Mouse (Mus musculus) liver, embryonic 15.5 days (tissue): ENCODE measurements around the gene Zfpl1. TPM values are rescaled to one million over a fixed set of nuclear protein-coding genes. Genes with fewer than 3 reads are reported as not detected.

Source experiments
- ATAC-seq: fragments of 200-750 bp; cut with Nextera tagmentation; 2 replicates; pipeline ENCODE4 v1.8.0; 2017; ENCODE audit warnings: moderate number of reproducible peaks, mild to moderate bottlenecking, moderate library complexity; ENCODE audit not compliant: insufficient read depth
- H3K27ac ChIP-seq: fragments of 300-500 bp; sonication (generic); replicated peaks from 2 replicates; pipeline ENCODE4 v1.5.1; 2015; ENCODE audit warnings: mild to moderate bottlenecking, inconsistent platforms
- H3K27me3 ChIP-seq: fragments of 300-500 bp; sonication (generic); 2 replicates; pipeline ENCODE4 v1.6.1; 2015; ENCODE audit warnings: mild to moderate bottlenecking, inconsistent platforms
- H3K36me3 ChIP-seq: fragments of 300-500 bp; sonication (generic); replicated peaks from 2 replicates; pipeline ENCODE4 v1.6.1; 2015; ENCODE audit warnings: moderate library complexity, mild to moderate bottlenecking, inconsistent platforms
- H3K4me1 ChIP-seq: fragments of 300-500 bp; sonication (generic); replicated peaks from 2 replicates; pipeline ENCODE4 v1.6.1; 2015; ENCODE audit warnings: inconsistent platforms
- H3K4me2 ChIP-seq: fragments of 300-500 bp; sonication (generic); 2 replicates; pipeline ENCODE4 v1.6.1; 2015; ENCODE audit warnings: moderate library complexity, mild to moderate bottlenecking, inconsistent platforms
- H3K4me3 ChIP-seq: fragments of 300-500 bp; sonication (generic); replicated peaks from 2 replicates; pipeline ENCODE4 v1.5.1; 2015; ENCODE audit warnings: mild to moderate bottlenecking, inconsistent platforms
- H3K9ac ChIP-seq: fragments of 300-500 bp; sonication (generic); 2 replicates; pipeline ENCODE4 v1.6.1; 2015; ENCODE audit warnings: moderate library complexity, mild to moderate bottlenecking, inconsistent platforms
- H3K9me3 ChIP-seq: fragments of 300-500 bp; sonication (generic); replicated peaks from 2 replicates; pipeline ENCODE4 v1.6.1; 2016; ENCODE audit warnings: inconsistent platforms
- WGBS: fragments of 180-500 bp; shearing (Covaris S2); methylation state at CpG from one replicate; pipeline ENCODE4 v1.1.7; 2015; ENCODE audit warnings: mixed read lengths; ENCODE audit not compliant: insufficient replicate concordance; 5-methylcytosine and 5-hydroxymethylcytosine counted together
- polyA plus RNA-seq: library from polyadenylated mRNA; unstranded; fragments of >200 nt; fragmentation: Nextera tagmentation; extraction: Ambion mirVana; gene quantifications from 2 replicates; pipeline ENCODE4 v1.2.1, GENCODE M21; 2015

Gene Zfpl1
- polyA plus RNA-seq, 1 experiment from 2014 or later, result 19.7 TPM

- peak; percentile 85 for ATAC-seq
- peak within 1 kb of the TSS; percentile 98 for H3K4me2 ChIP-seq
- WGBS, result 14% methylated on average over 33 of the region's 33 CpGs
These were observed 16.9 kb downstream of the Zfpl1 start, which contains the start of gene Tm7sf2 for GRCm38 (mm10) chr19:6067724-6068415. Gene Tm7sf2, minus strand, starts transcription at chr19:6068373.

GRCm38 (mm10) chr19:6067011-6067723 lies 17.6 kb downstream of the Zfpl1 start:
- Histone ChIP-seq H3K27me3 (no peaks in the 10 kb centered on the region), H3K27ac (peak overlapping the region; percentile 82), H3K4me3 (peak overlapping the region; percentile 60), H3K4me1 (peaks cover 54% of the 10 kb centered on the region), H3K9me3 (no peaks in the 10 kb centered on the region), H3K36me3 (peaks cover 29% of the 10 kb centered on the region), H3K4me2 (peak overlapping the region; percentile 98), H3K9ac (peak overlapping the region; percentile 60)
- under 1% methylated on average over 30 of the region's 30 CpGs for WGBS
- peak; percentile 61 for ATAC-seq

More at GRCm38 (mm10) chr19:6067724-6068415, 16.9 kb downstream of the Zfpl1 start, which contains the start of gene Tm7sf2:
- Histone ChIP-seq H3K9ac (peak within 1 kb of the TSS; percentile 60), H3K4me3 (peak within 1 kb of the TSS; percentile 60), H3K9me3 (no peaks in the 10 kb centered on the region), H3K27ac (peak within 1 kb of the TSS; percentile 82), H3K4me1 (peaks cover 47% of the 10 kb centered on the region), H3K27me3 (no peaks in the 10 kb centered on the region), H3K36me3 (peaks cover 33% of the 10 kb centered on the region)

GRCm38 (mm10) chr19:6066571-6066970 lies 18.2 kb downstream of the Zfpl1 start:
- Histone ChIP-seq H3K9ac (peak overlapping the region; percentile 60), H3K36me3 (peaks cover 28% of the 10 kb centered on the region), H3K4me1 (peaks cover 60% of the 10 kb centered on the region), H3K27me3 (no peaks in the 10 kb centered on the region), H3K9me3 (no peaks in the 10 kb centered on the region), H3K4me2 (peak overlapping the region; percentile 98), H3K27ac (peak overlapping the region; percentile 82), H3K4me3 (peak overlapping the region; percentile 60)
- WGBS, result 38% methylated on average over 5 of the region's 5 CpGs
- ATAC-seq, result no peak

GRCm38 (mm10) chr19:6063081-6063480 lies 21.7 kb downstream of the Zfpl1 start:
- peak overlapping the region; percentile 89; the same call in 1 of the 2 replicates for H3K4me3 ChIP-seq
- H3K9me3 ChIP-seq, result no peaks in the 10 kb centered on the region
- peaks cover 77% of the 10 kb centered on the region for H3K4me1 ChIP-seq
- H3K4me2 ChIP-seq, result peak overlapping the region; percentile 100
- no peak for ATAC-seq
- peak overlapping the region; percentile 91 for H3K9ac ChIP-seq
- H3K36me3 ChIP-seq, result peaks cover 21% of the 10 kb centered on the region
- WGBS, result 83% methylated on average over 6 of the region's 6 CpGs
- H3K27me3 ChIP-seq, result no peaks in the 10 kb centered on the region
- peak overlapping the region; percentile 98 for H3K27ac ChIP-seq

- H3K4me2 ChIP-seq, result peak overlapping the region; percentile 100
- H3K27me3 ChIP-seq, result no peaks in the 10 kb centered on the region
- peak overlapping the region; percentile 89 for H3K4me3 ChIP-seq
- ATAC-seq, result no peak
- peak overlapping the region; percentile 98 for H3K27ac ChIP-seq
- H3K9me3 ChIP-seq, result no peaks in the 10 kb centered on the region
- peaks cover 71% of the 10 kb centered on the region for H3K4me1 ChIP-seq
- H3K9ac ChIP-seq, result peak overlapping the region; percentile 91
- WGBS, result 45% methylated on average over 5 of the region's 5 CpGs
- H3K36me3 ChIP-seq, result peaks cover 21% of the 10 kb centered on the region
These were observed 22.3 kb downstream of the Zfpl1 start for GRCm38 (mm10) chr19:6062418-6062817.

- Histone ChIP-seq H3K4me2 (peak overlapping the region; percentile 100), H3K36me3 (peaks cover 21% of the 10 kb centered on the region), H3K9ac (peak overlapping the region; percentile 91), H3K27ac (peak overlapping the region; percentile 98), H3K4me3 (peak overlapping the region; percentile 89), H3K27me3 (no peaks in the 10 kb centered on the region), H3K9me3 (no peaks in the 10 kb centered on the region), H3K4me1 (peaks cover 68% of the 10 kb centered on the region)
- ATAC-seq, result peak; percentile 6; the same call in 1 of the 2 replicates
- WGBS, result under 1% methylated on average over 44 of the region's 44 CpGs
These were observed 23.0 kb downstream of the Zfpl1 start for GRCm38 (mm10) chr19:6061641-6062302.

GRCm38 (mm10) chr19:6061021-6061533 lies 23.7 kb downstream of the Zfpl1 start, which contains the start of gene Znhit2:
Gene Znhit2, plus strand, starts transcription at chr19:6061192.
- Histone ChIP-seq H3K4me2 (peak within 1 kb of the TSS; percentile 100), H3K4me1 (peaks cover 68% of the 10 kb centered on the region), H3K27me3 (no peaks in the 10 kb centered on the region), H3K27ac (peak within 1 kb of the TSS; percentile 98), H3K4me3 (peak within 1 kb of the TSS; percentile 89), H3K36me3 (peaks cover 21% of the 10 kb centered on the region), H3K9ac (peak within 1 kb of the TSS; percentile 91), H3K9me3 (no peaks in the 10 kb centered on the region)
- WGBS, result under 1% methylated on average over 58 of the region's 58 CpGs
- peak; percentile 66 for ATAC-seq

- peak overlapping the region; percentile 81 for H3K4me3 ChIP-seq
- peak overlapping the region; percentile 76 for H3K4me2 ChIP-seq
- peaks cover 64% of the 10 kb centered on the region for H3K4me1 ChIP-seq
- ATAC-seq, result no peak
- H3K9ac ChIP-seq, result peak overlapping the region; percentile 86
- no peaks in the 10 kb centered on the region for H3K9me3 ChIP-seq
- no peaks in the 10 kb centered on the region for H3K27me3 ChIP-seq
- H3K27ac ChIP-seq, result peak overlapping the region; percentile 78
- H3K36me3 ChIP-seq, result peaks cover 39% of the 10 kb centered on the region
- 61% methylated on average over 5 of the region's 5 CpGs for WGBS
These were observed 25.8 kb downstream of the Zfpl1 start for GRCm38 (mm10) chr19:6058966-6059365.

GRCm38 (mm10) chr19:6058513-6058912 lies 26.2 kb downstream of the Zfpl1 start:
- peak overlapping the region; percentile 81 for H3K4me3 ChIP-seq
- H3K4me1 ChIP-seq, result peaks cover 61% of the 10 kb centered on the region
- no peaks in the 10 kb centered on the region for H3K27me3 ChIP-seq
- no peak for ATAC-seq
- no peaks in the 10 kb centered on the region for H3K9me3 ChIP-seq
- H3K36me3 ChIP-seq, result peaks cover 44% of the 10 kb centered on the region
- H3K9ac ChIP-seq, result peak overlapping the region; percentile 86
- H3K27ac ChIP-seq, result peak overlapping the region; percentile 78
- 20% methylated on average over 5 of the region's 5 CpGs for WGBS
- H3K4me2 ChIP-seq, result peak overlapping the region; percentile 76

GRCm38 (mm10) chr19:6057313-6058096 lies 27.3 kb downstream of the Zfpl1 start, which contains the start of the genes Mrpl49 and Fau:
Gene Mrpl49, minus strand, starts transcription at chr19:6057785.
Gene Fau, plus strand, starts transcription at chr19:6057844.
- Histone ChIP-seq H3K36me3 (peaks cover 54% of the 10 kb centered on the region), H3K4me3 (peak within 1 kb of the TSS; percentile 81), H3K27ac (peak within 1 kb of the TSS; percentile 78), H3K9me3 (no peaks in the 10 kb centered on the region), H3K27me3 (no peaks in the 10 kb centered on the region), H3K4me1 (peaks cover 55% of the 10 kb centered on the region), H3K4me2 (peak within 1 kb of the TSS; percentile 83), H3K9ac (peak within 1 kb of the TSS; percentile 88)
- under 1% methylated on average over 63 of the region's 63 CpGs for WGBS
- peak; percentile 77 for ATAC-seq
